Mouse (Mus musculus) frontal cortex, postnatal 25 days (tissue): ENCODE measurements at regions not wholly inside any gene's neighbourhood (a gene's known extent, or its start where the extent isn't known, plus 50 kb on each side); places are given as distances from the start of the nearest gene placed in this dataset.
"Not testable (repeated sequence)": the region's sequence is repeated elsewhere in the genome, so short reads cannot be mapped to it uniquely, and the experiment has no call there.

ENCODE experiments used
- DNase-seq, 2 experiments: peaks; one replicate each; pipeline ENCODE4 v3.0.0; 2022; ENCODE audit warnings: low spot score in 2 of 2

DNA sequence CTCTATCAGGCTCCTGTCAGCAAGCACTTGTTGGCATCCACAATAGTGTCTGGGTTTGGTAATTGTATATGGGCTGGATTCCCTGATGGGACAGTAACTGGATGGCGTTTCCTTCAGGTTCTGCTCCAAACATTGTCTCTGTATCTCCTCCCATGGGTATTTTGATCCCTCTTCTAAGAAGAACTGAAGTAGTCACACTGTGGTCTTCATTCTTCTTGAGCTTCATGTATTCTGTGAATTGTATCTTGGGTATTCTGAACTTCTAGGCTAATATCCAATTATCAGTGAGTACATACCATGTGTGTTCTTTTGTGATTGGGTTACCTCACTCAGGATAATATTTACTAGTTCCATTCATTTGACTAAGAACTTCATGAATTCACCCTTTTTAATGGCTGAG lies 119.2 kb upstream of the Gm21119 start:
- DNase-seq, result not testable (repeated sequence)

DNA sequence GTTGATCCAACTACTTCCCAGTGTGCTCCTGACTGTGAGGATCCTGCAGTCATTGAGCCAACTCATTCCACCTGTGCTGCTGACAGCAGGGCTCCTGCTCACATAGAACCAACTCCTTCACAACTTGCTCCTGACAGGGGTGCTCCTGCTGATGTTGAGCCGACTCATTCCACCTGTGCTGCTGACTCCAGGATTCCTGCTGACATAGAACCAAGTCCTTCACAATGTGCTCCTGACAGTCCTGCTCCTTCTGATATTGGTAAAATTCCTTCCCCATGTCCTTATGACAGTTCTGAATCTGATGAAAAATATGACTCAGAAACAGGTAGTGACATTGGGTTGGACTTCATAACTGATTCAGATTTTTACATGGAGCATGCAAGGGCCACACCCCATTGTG lies 100.8 kb upstream of the Gm21119 start:
- not testable (repeated sequence) for DNase-seq

DNA sequence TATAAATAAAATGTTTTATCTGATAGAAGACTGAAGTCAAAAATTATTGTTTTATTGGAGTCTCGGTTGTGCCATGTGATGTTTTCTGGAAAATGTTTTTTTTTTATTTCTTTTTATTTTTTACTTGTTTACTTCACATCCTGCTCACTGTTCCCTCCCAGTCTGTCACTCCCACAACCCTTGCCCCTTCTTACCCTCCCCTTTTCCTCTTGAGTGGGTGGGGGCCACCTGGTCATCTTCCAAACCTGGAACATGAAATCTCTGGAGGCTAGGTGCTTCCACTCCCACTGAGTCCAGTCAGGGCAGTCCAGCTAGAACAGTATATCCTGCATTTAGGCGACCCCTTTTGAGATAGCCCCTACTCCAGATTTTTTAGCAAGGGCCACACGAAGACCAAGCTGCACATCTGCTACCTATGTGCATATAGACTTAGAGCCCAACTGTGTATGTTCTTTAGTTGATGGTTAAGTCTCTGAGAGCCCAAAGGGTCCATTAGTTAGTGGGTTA lies 98.3 kb upstream of the Gm21119 start:
- not testable (repeated sequence) for DNase-seq

DNA sequence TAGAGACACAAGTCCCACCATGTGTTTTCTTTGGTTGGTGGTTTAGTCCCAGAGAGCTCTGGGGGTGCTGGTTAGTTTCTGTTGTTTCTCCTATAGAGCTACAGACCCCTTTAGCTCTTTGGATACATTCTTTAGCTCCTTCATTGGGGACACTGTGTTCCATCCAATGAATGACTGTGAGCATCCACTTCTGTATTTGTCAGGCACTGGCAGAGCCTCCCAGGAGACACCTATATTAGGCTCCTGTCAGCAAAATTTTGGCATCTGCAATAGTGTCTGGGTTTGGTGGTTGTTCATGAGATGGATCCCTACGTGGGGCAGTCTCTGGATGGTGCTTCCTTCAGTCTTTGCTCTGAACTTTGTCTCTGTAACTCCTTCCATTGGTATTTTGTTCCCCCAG lies 97.2 kb upstream of the Gm21119 start:
- DNase-seq, result not testable (repeated sequence)

DNA sequence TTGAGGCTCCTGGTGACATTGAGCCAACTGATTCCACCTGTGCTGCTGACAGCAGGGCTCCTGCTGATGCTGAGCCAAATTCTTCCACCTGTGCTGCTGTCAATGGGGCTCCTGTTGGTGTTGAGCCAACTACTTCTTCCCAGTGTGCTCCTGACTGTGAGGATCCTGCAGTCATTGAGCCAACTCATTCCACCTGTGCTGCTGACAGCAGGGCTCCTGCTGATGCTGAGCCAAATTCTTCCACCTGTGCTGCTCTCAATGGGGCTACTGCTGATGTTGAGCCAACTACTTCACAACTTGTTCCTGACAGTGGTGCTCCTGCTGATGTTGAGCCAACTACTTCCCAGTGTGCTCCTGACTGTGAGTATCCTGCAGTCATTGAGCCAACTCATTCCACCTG lies 90.2 kb upstream of the Gm21119 start:
- not testable (repeated sequence) for DNase-seq

DNA sequence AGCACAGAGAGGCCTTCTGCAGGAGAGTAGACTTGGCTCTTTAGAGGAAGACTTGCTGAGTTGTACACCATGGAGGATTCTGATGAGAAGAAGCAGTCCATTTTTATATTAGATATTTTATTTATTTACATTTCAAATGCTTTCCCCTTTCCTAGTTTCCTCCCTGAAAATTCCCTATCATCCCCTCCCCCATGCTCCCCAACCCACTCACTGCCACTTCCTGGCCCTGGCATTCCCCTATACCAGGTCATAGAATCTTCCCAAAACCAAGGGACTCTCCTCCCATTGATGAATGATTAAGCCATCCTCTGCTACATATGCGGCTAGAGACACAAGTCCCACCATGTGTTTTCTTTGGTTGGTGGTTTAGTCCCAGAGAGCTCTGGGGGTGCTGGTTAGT lies 85.7 kb upstream of the Gm21119 start:
- DNase-seq, result not testable (repeated sequence)

DNA sequence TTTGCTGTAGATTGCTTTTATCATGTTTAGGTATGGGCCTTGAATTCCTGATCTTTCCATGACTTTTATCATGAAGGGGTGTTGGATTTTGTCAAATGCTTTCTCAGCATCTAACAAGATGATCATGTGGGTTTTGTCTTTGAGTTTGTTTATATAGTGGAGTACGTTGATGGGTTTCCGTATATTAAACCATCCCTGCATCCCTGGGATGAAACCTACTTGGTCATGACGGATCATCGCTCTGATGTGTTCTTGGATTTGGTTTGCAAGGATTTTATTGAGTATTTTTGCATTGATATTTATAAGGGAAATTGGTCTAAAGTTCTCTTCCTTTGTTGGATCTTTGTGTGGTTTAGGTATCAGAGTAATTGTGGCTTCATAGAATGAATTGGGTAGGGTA lies 75.7 kb upstream of the Gm21119 start:
- not testable (repeated sequence) for DNase-seq

DNA sequence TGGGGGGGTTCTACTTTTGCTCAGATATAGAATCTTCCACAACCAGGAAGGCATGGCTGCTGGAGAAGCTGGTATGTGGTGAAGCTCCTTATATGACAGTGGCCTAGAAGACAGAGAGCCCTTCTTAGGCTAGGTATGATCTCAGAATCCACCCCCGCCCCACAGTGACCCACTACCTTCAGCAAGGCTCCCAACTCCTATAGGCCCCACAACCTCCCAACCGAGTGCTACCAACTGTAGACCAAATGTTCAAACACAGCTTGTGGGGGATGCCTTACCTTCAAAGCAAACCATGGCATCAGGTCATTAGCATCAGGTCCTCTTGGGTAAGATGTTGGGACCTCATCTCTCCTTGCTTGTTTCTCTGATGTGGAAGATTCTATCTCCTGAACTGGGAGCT lies 70.6 kb upstream of the Gm21119 start:
- DNase-seq, result not testable (repeated sequence)

DNA sequence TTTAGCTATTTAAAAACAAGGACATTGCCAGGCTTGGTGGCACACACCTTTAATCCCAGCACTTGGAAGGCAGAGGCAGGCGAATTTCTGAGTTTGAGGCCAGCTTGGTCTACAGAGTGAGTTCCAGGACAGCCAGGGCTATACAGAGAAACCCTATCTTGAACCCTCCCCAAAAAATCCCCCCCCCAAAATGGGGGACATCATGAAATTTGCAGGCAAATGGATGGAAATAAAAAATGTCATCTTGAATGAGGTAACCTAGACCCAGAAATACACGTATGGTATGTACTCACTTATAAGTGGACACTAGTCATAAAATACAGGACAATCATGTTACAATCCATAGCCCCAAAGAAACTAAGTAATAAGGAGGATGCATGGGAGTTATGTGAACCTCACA lies 69.4 kb upstream of the Gm21119 start:
- not testable (repeated sequence) for DNase-seq

DNA sequence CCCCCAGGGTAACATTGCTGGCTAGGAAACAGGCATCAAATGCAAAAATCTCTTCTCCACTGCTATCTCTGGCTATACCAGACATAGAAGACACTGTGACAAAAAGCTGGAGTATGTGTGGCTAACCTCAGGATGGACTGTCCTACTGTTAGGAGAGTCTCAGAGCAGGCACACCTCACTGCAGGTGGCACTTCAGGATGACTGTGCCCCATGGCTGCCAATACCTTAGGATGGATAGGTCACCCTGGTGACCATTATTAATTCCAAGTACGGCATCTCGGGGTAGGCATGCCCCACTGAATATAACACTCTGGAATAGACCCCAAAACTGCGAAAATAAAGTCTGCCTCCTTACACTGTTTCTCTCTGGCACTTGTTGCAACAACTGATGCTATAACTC lies 68.3 kb upstream of the Gm21119 start:
- DNase-seq, result not testable (repeated sequence)

DNA sequence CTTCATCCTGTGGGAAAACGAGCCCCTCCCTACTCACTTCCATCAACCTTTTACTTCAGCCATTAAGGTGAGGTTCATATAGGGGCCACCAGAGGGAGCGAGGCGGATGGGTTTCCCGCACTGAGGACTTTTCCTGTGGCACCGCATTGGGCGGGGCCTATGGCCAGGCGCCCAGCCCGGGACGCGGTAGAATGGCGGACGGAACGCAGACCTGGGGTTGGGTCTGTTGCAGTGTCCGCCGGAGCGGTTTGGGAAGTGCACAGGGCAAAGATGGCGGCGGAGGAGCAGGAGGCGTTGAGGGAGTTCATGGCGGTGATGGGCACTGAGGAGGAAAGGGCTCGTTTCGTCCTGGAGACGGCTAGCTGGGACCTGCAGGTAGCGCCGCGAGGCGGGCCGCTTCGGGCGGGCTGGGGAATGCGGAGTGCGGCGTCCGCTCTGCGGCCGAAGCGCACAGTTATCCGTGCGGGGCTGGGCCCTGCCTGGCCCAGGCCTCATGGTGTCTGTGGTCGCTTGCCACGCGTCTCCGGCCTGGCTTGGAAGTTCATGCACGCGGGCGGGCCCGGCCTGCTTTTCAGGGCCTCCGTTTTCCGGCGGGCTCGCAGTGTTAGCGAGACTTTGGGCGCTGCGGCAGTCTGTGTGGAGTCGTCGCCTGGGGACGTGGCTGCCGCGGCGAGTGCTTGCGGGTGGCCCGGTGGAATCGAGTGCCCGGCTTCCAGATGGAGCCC lies 64.5 kb upstream of the Gm21119 start:
- DNase-seq, result peak; percentile 99

DNA sequence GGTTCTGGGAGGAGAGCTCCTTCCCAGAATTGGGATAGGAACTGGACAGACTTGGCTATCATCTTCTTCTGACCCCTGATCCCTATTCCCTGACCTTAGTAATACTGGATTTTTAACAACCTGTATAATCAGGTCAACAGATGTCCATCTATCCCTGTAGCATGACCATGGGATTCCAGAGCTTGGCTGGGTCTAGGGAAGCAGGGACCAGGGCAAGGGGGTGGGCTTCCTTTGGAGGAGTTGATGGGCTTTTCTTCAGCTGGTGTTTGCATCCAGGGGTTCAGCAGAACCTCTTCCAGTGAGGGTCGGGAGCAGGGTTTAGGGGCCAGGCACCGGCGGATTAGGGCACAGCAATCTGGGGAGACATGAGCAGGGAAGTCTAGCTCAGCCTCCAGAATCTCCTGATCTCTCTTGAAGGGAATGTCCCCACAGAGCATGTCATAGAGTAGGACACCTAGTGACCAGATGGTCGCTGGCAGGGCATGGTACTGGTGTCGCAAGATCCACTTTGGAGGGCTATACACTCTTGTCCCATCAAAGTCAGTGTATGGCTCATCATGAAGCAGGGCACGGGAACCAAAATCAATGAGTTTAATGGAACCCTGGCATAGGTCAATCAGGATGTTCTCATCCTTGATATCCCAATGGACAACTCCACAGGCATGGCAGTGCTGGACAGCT lies 58.1 kb upstream of the Gm21119 start:
- not testable (repeated sequence) for DNase-seq

DNA sequence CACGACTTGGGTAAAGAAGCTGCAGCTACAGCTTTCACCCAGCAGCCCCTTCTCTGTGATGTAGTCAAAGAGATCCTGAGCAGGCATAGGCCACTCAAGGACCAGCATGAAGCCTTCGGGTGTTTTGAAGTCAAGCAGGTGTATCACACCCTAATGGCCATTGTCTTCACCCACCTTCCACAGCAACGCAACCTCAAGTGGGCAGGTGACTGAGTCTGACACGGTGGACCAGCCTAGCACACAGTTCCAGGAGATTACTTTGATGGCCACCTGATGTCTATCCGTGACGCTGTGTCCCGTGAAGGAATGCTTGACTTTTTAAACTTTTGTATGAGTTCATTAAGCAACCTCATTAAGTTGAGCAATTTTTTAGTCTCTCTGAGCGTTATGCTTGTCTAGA lies 57.5 kb upstream of the Gm21119 start:
- DNase-seq, result not testable (repeated sequence)

DNA sequence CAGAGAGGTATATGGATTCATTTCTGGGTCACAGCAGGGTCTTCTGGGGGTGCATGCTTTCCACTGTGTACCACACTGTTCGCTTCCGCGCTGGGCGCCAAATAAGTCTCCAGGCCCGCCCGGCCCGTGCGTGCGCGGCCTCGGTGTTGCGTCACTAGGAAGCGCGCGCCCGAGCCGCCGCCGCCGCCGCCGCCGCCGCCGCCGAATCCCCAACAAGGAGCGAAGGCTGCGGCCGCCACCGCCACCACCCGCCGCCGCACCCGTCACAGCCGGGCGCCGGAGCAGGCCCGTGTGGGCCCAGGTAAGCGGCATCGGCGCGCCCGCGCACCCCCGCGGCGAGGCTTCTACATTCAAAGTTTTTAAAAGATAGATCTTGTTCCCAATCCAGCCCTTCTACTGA lies 57.1 kb upstream of the Gm21119 start:
- peak in 1 of 2 experiments; percentile 23 for DNase-seq
